Mouse (Mus musculus): ENCODE measurements at regions not wholly inside any gene's neighbourhood (a gene's known extent, or its start where the extent isn't known, plus 50 kb on each side); places are given as distances from the start of the nearest gene placed in this dataset.

GRCm38 (mm10) chr4:88951034-88951336, 71.0 kb upstream of the Ifne start:
- no peak for TF ChIP-seq CTCF (IDR thresholded peaks at IDR 0.05; ENCODE audit: low read depth)
- TF ChIP-seq EP300 (IDR thresholded peaks at IDR 0.05; ENCODE audit: low read depth), result no peak
